19 mouse cellular contexts compared by ENCODE assay signal in genomic region chr3:129982271-129982670, GRCm38 (mm10).
"Had no signal": no experiment of that assay in that cellular context is flagged by ENCODE, and none has a peak within 500 bp of the region (broad histone marks: within the 10 kb centered on the region; RNA-seq: fewer than 3 reads in every experiment).

No protein-coding gene starts in this region.

- DNase-seq: kidney, postnatal 10 days; kidney, postnatal 36 days; liver; lung, adult 18-20 months; lung, postnatal 10 days; lung, postnatal 36 days; thymus, postnatal 36 days had no signal

- H3K4me1 ChIP-seq: kidney, embryonic 15.5 days; limb, embryonic 13.5 days; liver, embryonic 12.5 days; liver, embryonic 15.5 days; lung, embryonic 15.5 days; midbrain, embryonic 10.5 days; midbrain, embryonic 13.5 days; neural tube, embryonic 13.5 days had no signal

- H3K27me3 ChIP-seq: kidney, embryonic 15.5 days; limb, embryonic 13.5 days; liver, embryonic 12.5 days; liver, embryonic 15.5 days; lung, embryonic 15.5 days; megakaryocyte, embryonic 14.5 days; midbrain, embryonic 13.5 days; neural tube, embryonic 13.5 days had no signal

- H3K4me3 ChIP-seq: kidney, embryonic 15.5 days; limb, embryonic 10.5 days; limb, embryonic 13.5 days; liver, embryonic 12.5 days; liver, embryonic 15.5 days; lung, embryonic 15.5 days; megakaryocyte, embryonic 14.5 days; midbrain, embryonic 10.5 days; midbrain, embryonic 13.5 days; myocyte; neural tube, embryonic 13.5 days had no signal

- H3K27ac ChIP-seq: kidney, embryonic 15.5 days; limb, embryonic 13.5 days; liver, embryonic 12.5 days; liver, embryonic 15.5 days; lung, embryonic 15.5 days; midbrain, embryonic 10.5 days; midbrain, embryonic 13.5 days; neural tube, embryonic 13.5 days; stomach, postnatal 0 days had no signal

- ATAC-seq: liver, embryonic 12.5 days; midbrain, embryonic 13.5 days had no signal

- H3K9ac ChIP-seq: kidney, embryonic 15.5 days; limb, embryonic 13.5 days; liver, embryonic 12.5 days; liver, embryonic 15.5 days; lung, embryonic 15.5 days; midbrain, embryonic 13.5 days; neural tube, embryonic 13.5 days had no signal

- H3K4me2 ChIP-seq: kidney, embryonic 15.5 days; limb, embryonic 13.5 days; liver, embryonic 12.5 days; liver, embryonic 15.5 days; lung, embryonic 15.5 days; midbrain, embryonic 13.5 days; neural tube, embryonic 13.5 days had no signal

- H3K9me3 ChIP-seq: kidney, embryonic 15.5 days; limb, embryonic 10.5 days; limb, embryonic 13.5 days; liver, embryonic 12.5 days; liver, embryonic 15.5 days; lung, embryonic 15.5 days; megakaryocyte, embryonic 14.5 days; midbrain, embryonic 10.5 days; midbrain, embryonic 13.5 days; neural tube, embryonic 13.5 days had no signal
